Mouse (Mus musculus) CD4-positive helper T cell, adult 2 months (primary cell): Measurements from ENCODE around the gene Ttc22.

Source experiments
- DNase-seq: peaks from one replicate; pipeline ENCODE4 v3.0.0-alpha.2; 2012; ENCODE audit warnings: low read depth, missing footprints, low spot score

Gene Ttc22

DNA sequence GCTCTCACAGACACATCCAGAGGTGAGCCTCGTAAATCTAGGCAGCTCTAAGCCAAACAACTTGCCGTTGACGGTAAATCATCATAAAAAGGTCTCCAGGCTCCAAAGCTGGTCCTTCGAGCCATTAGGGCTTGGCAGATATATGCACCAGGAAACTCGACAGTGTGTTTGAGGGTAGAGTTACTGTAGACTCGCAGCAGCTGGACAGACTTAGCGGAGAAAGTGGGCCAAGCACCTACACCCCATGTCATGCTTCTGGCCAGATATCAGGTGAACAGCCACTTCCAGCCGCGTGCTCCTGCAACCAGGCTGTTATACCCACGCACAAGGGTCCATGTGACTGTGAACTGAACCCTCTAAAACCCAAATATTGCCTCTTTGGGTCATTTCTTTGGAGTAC is 33.4 kb downstream of the Ttc22 start:
- no peak for DNase-seq

DNA sequence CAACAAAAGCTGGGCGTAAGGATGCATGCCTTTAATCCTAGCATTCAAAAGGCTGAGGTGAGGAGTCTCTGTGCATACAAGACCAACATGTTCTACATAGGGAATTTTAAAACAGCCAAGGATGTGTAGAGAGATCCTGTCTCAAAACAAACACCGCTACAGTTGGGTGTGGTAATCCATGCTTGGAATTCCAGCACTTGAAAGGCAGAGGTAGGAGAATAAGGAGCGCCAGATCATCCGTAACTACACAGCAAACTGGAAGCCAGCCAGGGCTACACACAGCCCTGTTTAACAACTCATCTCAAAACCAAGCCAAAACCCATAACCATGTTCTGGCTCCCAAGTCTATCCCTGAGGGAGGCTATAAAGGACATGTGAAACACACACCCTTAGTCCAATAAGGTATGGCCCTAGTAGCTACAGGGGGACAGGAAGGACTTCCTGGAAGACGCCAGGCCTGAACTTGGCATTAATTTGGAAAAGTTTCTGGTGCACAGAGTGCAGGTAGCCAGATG is 41.8 kb downstream of the Ttc22 start:
- DNase-seq, result no peak

DNA sequence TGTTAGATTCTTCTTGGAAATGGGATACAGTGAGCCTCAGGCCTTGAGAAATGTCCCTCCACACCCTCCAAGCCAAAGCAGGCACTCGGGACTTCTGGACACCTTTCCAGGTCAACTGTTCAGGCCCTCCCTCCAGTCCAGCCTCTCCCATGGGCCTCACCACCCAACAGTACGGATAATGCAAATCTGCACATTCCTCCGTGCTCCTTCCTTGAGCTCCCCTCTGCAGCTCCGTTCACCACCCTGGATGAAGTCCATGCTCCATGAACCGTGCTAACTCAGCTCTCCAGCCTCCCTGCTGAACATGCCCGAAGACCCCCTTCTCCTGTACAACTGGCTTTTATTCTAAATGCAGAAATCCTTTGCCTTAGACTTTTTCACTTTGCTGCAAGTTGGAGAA is 42.5 kb downstream of the Ttc22 start:
- DNase-seq, result no peak

DNA sequence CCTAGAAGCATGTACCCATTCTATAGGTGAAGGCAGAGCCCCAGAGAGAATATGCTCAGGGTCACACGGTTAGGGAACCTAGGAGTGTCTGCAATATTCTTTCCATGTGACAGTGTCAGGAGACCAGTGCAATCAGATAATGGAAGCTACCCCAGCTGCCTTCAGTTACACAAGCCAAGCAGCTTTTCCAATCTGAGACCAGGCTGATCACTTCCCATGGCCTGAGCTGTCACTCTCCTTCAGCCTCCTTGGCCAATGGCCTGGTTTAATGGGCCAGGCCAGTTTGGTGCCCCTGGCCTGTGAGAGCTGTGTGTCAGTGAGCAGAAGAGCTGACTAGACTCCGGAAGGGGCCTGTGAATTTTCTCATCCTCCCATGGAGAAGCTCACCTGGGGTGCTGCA is 43.0 kb downstream of the Ttc22 start:
- DNase-seq, result no peak

DNA sequence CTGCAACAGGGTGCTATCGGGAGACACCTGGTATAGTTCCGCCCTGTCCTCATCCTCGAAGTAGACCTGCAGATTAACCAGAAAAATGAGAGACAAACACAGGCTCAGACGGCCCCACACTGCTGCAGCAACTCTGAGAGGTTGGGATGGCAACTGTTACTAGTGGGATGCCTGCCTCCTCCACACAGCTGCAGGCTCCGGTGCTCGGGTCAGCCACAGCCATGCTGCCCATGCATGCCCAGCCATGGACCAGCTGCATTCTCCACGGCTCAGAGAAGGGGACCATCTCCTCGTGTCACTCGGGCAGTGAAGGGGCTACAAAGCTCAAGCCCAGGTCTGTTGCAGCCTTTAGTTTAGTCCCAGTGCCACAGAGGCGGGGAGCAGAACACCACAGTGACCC is 43.4 kb downstream of the Ttc22 start:
- no peak for DNase-seq

DNA sequence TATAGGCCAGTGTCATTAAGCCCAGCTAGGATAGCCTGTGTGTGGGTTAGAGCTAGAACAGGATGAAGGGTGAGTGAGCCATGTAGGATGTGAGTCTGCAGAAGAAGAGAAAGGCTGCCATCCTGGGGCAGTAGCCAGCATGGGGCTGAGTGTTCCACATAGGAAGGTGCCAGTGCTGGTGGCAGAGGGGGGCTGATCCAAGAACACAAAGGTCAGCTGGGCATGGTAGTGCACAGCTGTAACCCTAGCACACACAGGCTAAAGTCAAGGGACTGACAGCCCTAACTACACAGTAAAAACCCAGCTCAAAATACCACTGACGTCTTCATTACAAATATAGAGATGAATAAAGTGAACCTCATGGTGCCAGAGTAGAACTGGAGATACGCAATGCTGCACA is 44.3 kb downstream of the Ttc22 start:
- DNase-seq, result no peak

DNA sequence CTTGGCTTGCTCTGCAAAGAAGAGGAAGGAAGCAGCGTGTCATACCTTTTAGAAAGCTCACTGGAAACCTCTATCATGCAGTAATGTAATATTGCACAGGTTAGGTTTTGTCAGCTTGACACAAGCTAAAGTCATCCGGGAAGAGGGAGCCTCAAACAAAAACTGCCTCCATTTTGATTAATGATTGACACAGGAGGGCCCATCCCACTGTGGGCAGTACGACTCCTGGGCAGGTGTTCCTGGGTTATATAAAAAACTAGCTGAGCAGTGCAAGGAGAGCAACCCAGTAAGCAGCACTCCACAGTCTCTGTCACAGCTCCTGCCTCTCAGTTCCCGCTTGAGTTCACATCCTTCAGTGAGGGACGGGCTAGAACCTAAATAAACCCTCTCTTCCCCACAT is 54.5 kb downstream of the Ttc22 start:
- DNase-seq, result no peak

DNA sequence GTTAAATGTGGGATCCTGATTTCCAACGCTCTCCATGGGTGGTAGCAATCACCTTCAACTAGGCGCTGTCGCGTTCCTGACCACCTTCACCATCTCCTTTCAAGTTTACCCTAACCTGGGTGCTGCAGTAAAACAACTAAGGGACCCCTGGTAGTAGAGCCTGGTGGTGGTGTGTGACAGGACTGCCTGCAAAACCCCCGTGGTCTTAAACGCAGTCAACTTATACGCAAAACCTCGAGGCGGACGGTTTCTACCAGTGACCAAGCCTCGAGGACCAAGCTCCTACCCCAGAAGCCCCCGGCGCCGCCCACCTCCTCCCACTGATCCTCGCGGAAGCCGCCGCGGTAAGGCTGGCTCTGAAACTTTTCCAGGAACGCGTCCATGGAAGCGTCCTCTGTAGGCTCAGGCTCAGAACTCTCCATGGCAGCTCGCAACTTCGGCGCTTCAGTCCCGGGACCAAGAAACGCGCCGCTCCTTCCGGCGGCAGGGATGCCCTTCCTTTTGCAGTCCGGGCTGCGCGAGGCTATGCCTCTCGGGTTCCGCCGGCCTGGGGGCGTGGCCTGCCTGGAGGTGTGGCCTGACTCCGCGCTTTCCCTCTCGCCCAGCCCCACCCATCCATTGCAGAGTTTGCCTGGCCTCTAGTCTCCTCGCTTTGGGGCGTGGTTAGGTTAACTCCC is 56.3 kb downstream of the Ttc22 start, which contains the start of gene Ttc4:
Gene Ttc4, minus strand, starts transcription at position 503 of the 677 bp plus-strand sequence.
- peak; percentile 95 for DNase-seq

DNA sequence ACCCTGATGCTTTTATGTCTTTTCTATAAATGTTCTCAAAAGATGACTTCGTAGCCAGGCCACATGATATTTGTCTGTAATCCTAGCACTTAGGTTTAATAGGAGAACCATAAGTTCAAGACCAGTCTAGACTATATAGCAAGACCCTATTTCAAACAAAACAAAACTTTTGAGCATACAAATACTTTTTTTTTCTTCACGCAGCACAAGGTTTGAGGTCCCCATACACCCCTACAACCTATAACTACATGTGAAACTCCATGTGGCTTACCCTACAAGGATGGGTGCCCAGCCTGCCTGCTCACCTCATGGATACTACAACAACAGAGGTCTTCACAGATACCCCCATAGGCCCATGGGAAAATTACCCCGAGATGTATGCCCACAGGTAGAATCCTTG is 56.9 kb downstream of the Ttc22 start:
- DNase-seq, result no peak

DNA sequence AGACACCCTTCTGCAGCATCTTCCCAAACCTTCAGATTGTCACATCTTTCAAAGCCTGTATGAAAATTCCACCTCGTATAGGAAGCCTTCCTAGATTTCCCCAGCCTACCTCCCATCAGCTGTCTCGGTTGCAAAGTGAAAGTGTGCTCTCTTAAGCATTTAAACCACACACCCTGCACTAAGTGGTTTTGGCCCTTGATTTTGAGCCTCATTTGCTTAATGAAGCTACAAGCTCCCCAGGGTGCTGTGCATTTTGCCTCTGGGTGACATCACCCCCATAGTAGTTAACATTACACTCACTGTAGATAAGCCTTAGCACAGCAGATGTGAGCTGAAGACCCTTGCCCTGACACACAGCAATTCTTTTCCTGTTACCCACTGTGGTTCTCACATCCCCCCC is 58.7 kb downstream of the Ttc22 start:
- DNase-seq, result no peak

DNA sequence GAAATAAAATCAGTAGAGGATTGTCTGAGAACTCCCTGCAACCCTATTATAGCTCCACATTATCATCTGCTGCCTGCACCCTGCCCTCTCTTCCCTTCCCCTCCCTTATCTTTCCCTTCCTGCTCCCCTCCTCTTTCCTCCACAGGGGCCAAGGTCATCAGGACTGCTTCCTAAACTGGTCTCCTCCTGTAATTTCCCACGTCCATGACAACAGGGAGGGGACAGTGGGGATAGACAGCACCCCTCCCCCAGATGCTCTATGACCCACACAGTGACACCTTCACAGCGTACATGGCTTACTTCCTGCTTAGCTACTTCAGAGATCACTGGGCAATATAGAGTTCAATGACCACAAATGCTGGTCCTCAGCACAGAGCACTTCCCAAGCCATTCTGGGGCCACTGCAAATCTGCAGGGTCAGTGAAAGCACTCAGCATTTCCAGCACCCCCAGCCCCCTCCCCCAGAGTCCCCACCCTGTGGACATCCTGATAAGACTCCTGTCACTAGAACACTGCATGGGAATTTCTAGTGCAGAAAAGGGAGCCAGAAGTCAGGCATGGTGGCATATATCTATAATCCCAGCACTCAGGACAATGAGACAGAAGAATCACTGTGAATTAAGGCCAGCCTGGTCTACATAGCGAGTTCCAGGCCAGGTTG is 66.5 kb downstream of the Ttc22 start:
- DNase-seq, result no peak
